Mouse (Mus musculus) splenic B cell, adult 2 months (primary cell): Measurements from ENCODE around the gene Farp1.

Experiments
- DNase-seq: peaks from one replicate; pipeline ENCODE4 v3.0.0-alpha.2; 2011; ENCODE audit warnings: low read depth, low spot score
- H3K27me3 ChIP-seq: 2 replicates; pipeline ENCODE4 v1.6.1; 2012; ENCODE audit warnings: mild to moderate bottlenecking, low read length, moderate library complexity, mixed read lengths; ENCODE audit not compliant: control insufficient read depth, poor library complexity, insufficient read depth, severe bottlenecking
- H3K36me3 ChIP-seq: 2 replicates; pipeline ENCODE4 v1.6.1; 2012; ENCODE audit warnings: mild to moderate bottlenecking, low read length, moderate library complexity, mixed read lengths; ENCODE audit not compliant: control insufficient read depth, poor library complexity, insufficient read depth, severe bottlenecking

Gene Farp1

DNA sequence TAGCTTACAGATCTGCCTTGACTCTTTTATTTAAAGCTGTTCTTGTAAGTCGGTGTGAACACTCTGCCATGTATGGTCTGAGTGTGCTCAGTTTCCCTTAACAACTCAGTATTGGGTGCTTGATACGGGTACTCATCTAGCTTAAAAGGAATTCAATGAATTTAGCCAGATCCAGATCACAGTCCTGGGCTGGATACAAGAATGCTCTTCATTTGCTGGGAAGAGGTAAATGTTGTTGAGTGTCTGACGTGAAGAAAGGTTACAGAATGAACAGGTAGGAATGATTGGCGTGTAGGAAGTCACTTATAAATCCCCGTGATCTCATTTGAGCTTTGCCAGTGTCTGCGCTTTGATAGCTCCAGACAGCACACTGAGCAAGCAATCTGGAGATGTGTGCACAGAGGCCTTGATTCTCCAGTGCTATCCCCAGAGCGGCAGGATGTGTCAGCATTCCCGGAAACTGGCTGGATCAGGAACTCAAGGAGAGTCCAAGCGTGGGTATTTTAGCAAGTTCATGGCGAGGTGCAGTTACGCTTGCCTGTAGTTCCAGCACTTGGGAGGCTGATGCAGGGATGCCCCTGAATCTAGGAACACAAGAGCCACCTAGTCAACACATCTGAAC, 179.7 kb downstream of the Farp1 start:
- no peak for DNase-seq
- Histone ChIP-seq H3K36me3 (no peaks in the 10 kb centered on the region), H3K27me3 (no peaks in the 10 kb centered on the region)

DNA sequence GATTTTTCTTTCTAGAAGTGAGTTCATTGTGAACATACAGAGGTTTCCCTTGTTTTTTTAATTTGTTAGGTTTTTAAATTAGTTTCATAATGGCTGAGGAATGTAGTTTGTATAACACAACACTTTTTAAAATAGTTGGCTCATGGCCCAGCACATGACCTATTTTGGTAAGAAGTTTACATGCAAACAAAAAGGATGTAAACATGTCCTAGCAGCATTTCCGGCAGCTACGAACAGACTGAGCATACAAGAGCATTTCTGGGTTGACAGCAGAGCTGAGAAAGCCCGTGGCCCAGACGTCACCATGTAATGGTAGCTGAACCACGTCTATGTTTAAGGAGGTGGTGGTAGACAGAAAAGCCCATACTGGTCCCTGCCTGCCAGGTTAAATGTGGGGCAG, 180.8 kb downstream of the Farp1 start:
- no peaks in the 10 kb centered on the region for H3K27me3 ChIP-seq
- DNase-seq: no peak
- H3K36me3 ChIP-seq: no peaks in the 10 kb centered on the region

DNA sequence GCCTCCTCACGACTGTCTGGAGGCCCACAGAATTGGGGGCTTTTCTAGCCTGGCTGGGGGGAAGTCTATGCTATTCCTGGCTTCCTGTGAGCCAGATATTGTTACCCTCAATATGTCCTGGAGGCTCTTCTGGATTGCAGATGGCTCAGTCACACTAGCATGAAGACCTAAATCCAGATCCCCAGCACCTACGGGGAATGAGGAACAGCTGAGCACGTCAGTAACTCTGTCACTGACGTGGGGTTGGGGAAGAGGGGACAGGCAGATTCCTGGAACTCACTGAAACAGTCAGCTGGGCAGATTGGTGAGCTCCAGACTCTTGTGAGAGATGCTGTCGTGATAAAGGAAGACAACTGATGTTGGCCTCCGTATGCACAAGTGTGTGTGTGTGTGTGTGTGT, 181.7 kb downstream of the Farp1 start:
- DNase-seq: no peak
- H3K27me3 ChIP-seq: no peaks in the 10 kb centered on the region
- H3K36me3 ChIP-seq: no peaks in the 10 kb centered on the region

DNA sequence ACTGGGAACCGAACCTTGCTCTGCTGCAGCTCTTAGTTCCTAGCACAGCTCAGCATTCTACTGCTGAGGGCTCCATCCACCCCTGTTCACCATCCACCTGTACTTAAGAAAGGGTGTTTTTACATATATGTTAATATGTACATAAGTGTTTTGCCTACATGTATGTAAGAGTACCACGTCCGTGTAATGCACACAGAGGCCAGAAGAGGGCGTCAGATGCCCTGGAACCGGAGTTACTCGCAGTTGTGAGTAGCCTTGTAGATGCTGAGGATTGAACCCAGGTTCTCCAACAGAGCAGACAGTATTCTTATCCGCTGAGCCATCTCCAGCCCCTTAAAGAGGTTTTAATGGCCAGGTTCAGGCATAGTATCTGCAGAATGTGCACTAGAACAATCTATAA, 183.6 kb downstream of the Farp1 start:
- DNase-seq: peak; percentile 19

DNA sequence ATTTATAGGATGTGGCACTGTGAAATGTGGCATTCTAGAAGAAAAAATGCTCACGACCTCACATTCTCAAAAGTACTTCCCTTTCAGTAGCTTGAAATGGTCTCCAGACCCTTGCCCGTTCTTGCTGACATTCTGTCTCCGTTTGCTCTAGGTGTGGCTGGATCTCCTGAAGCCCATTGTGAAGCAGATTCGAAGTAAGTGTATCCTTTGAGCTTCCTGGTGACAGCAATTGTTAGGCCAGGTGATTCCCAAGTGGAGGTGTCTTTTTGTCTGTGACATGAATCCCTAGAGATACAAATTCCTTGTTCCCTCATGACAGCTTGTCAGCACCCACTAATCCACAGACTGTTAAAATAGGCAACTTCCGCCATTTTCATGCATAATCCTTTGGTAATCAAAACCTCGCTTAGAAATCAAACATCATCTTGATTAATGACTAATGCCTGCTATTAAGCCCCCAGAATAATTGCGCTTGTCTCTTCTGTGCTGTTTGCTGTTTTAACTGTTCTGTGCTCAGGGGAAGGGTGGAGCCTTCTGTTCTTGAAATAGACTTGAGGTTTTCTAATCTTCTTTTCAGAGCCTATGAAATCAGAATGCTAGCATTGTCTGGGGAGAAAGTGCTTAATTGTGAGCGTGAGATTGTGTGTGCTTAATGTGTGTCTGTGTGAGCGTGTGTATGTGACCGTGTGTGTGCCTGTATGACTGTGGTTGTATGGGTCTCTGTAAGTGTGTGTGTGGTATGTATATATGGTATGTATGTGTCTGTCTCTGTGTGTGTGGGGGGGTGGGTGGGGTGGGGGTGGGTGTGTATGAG, 184.4 kb downstream of the Farp1 start:
- DNase-seq: no peak
- Histone ChIP-seq H3K36me3 (no peaks in the 10 kb centered on the region), H3K27me3 (no peaks in the 10 kb centered on the region)

More for the DNA sequence above, 183.6 kb downstream of the Farp1 start:
- no peaks in the 10 kb centered on the region for H3K36me3 ChIP-seq
- H3K27me3 ChIP-seq: no peaks in the 10 kb centered on the region

DNA sequence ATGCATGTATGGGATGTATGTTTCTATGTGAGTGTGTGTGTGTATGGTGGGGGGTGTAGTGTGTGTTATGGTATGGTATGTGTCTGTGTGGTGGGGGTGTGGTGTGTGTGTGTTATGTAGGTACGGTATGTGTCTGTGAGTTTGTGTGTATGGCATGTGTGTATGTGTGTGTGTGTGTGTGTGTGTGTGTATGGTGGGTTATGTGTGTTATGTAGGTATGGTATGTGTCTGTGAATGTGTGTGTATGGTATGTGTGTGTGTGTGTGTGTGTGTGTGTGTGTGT, 185.0 kb downstream of the Farp1 start:
- H3K27me3 ChIP-seq: no peaks in the 10 kb centered on the region
- no peaks in the 10 kb centered on the region for H3K36me3 ChIP-seq
- DNase-seq: no peak

DNA sequence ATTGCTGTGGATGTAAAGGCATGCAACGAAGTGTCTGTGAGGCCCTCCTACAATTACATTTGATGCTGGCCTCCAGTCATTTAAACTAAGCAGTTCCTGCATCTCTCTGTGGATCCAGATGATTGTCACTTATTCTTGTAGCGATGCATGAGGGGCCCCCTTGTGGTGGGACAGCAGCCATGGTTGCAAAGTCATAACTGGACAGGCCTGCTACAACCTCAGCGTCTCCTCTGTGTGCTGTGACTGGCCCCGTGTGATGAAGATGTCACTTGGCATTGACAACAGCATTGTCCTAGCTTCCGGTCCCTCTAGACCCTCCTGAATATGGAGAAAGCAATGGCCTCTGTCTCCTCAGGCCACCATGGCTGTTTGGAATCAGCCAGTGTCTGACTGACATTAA, 185.7 kb downstream of the Farp1 start:
- peak; percentile 16 for DNase-seq
- H3K27me3 ChIP-seq: no peaks in the 10 kb centered on the region

DNA sequence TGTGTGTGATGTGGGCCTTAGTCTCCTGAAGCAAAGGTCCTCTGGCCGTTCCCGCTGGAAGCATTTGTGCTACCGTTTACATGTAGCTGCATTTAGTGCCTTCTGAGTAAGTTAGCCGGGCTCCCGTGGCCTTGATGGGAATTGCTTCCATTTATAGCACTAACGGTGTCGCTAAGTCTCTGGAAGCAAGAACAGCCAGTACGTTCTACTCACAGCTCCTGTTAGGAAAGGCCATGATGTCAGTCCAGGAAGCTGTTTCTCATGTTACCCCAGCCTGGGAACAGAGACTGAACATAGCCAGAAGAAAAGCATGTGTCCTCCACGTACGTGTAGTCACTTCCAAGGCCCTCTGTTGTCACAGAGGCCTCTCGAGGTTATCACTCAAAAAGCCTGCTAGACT, 190.8 kb downstream of the Farp1 start:
- no peak for DNase-seq
- H3K36me3 ChIP-seq: no peaks in the 10 kb centered on the region
- no peaks in the 10 kb centered on the region for H3K27me3 ChIP-seq

More for the DNA sequence above, 185.7 kb downstream of the Farp1 start:
- H3K36me3 ChIP-seq: no peaks in the 10 kb centered on the region

DNA sequence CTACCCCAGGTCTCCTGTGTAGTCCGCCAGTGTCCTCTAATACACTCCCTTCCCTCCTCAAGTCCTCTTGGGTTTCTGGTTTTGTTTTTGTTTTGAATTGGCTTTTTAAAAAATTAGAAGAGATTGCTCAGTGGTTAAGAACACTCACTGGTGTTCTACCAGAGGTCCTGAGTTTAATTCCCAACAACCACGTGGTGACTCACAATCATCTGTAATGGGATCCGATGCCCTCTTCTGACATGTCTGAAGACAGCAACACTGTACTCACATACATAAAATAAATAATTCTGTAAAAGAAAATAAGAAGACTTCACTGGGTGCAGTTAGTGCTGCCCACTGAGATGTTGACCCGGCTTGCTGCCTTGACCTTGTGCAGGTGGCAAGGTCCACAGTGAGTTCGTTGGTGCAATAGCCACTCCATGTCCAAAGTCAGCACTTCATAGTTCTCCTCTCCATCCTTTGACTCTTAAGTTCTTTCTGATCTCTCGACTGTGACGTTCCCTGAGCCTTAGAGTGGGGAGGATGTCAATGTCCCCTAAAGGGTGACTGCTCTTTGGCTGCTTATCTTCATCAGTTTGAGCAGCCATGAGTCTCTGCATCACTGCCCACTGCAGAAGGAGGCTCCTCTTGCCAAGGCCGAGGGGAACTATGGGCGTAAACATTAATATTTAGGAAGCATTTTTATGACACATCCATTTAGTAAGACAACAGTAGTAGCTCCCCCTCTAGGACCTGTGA, 194.2 kb downstream of the Farp1 start:
- no peaks in the 10 kb centered on the region for H3K27me3 ChIP-seq
- DNase-seq: no peak
- H3K36me3 ChIP-seq: no peaks in the 10 kb centered on the region

DNA sequence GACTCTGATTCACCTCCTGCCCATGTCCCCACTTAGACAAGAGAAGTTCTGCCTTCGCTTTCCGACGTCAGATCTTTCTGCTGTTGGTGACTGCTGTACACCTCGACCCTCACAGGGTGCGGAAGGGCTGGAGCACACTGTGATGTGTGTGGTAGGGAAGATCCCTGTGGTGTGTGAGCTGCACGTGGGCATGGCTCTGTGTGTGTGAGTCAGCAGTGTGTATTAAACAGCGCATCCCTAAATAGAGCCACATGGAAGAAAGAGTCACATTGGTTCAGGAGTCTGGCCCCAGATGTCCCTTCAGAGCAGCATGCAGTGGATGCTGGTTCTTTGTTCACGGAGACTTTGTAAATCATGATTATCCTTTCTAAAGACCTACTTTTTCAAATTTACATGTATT, 196.2 kb downstream of the Farp1 start:
- no peaks in the 10 kb centered on the region for H3K27me3 ChIP-seq
- no peaks in the 10 kb centered on the region for H3K36me3 ChIP-seq
- no peak for DNase-seq

DNA sequence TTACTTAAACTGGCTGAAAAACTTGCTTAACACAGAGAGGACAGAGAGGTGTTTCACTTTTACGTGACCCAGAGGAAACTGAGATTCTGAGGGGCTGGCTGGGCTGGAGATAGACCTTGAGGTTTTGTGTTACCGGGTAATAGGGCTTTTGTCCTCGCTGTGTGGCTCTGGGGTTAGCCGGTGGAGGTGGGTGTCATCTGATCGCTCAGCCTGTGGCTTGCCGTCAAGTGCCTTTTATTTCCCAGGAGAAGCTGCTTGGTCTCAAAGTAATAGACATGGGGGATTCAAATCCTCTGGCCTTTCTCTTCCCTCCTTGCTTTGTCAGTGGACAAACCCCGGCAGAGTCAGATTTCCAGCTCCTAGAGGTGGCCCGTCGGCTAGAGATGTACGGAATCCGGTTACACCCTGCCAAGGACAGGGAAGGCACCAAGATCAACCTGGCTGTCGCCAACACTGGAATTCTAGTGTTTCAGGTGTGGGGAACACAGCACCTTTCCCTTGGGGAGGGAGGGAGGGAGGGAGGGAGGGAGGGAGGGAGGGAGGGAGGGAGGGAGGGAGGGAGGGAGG, 199.8 kb downstream of the Farp1 start:
- no peaks in the 10 kb centered on the region for H3K36me3 ChIP-seq
- H3K27me3 ChIP-seq: no peaks in the 10 kb centered on the region; the same call in 1 of the 2 replicates
- DNase-seq: no peak

DNA sequence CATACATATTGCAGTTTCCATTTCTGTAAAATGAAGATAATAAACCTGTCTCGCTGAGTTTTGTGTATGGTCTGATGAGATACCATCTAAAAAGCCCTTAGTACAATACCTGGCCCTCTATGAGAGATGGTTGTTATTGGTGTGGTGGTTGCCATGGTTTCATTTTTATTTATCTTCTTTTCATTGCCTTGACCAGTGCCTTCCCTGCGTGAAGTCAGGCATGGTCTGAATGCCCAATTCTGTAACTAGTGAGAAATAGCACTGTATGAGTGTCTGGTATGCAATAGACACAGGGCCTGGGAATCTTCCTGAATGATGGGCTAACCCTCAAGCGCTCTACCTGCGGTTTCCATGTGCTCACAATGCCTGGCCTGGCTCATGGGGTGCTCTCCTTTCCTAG, 201.7 kb downstream of the Farp1 start:
- no peaks in the 10 kb centered on the region for H3K36me3 ChIP-seq
- H3K27me3 ChIP-seq: no peaks in the 10 kb centered on the region; the same call in 1 of the 2 replicates
- no peak for DNase-seq

DNA sequence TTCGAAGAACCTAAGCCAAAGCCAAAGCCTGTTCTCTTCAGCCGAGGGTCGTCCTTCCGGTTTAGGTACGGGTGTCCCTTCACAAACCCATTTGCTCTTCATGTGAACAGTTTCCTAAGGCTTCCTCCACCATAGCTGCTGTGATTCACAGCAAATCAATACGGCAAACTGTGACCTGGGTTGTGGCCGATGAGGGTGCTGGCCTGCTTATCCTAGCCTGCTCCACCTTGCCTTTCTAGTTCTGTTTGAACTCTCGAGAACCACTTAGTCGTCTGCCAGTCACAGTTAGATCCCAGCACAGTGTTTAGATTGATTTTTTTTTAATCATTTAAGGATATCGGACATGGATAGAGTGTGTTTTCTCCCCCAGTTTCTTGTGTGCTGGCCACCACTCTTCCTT, 203.7 kb downstream of the Farp1 start:
- no peaks in the 10 kb centered on the region for H3K36me3 ChIP-seq
- no peak for DNase-seq

DNA sequence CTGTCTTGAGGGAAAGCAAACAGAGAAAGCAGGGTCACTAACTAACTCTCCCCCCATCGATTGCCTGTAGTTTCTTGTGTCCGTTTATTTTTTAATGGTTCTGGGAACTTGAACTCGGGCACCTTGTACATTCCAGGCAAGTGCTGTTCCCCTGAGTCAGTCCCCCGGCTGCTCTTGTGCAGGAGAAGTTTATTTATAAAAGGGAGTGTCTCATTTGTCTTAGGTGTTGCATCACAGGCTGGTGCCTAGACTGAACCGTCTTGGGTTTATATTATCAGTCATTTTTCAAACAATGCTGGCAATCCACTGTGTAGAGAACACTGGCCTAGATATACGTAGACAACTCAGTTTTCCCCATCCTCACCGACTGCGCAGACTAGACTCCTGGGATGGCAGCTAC, 204.4 kb downstream of the Farp1 start:
- Histone ChIP-seq H3K27me3 (no peaks in the 10 kb centered on the region; the same call in 1 of the 2 replicates), H3K36me3 (no peaks in the 10 kb centered on the region)
- no peak for DNase-seq

More for the DNA sequence above, 203.7 kb downstream of the Farp1 start:
- H3K27me3 ChIP-seq: no peaks in the 10 kb centered on the region; the same call in 1 of the 2 replicates

DNA sequence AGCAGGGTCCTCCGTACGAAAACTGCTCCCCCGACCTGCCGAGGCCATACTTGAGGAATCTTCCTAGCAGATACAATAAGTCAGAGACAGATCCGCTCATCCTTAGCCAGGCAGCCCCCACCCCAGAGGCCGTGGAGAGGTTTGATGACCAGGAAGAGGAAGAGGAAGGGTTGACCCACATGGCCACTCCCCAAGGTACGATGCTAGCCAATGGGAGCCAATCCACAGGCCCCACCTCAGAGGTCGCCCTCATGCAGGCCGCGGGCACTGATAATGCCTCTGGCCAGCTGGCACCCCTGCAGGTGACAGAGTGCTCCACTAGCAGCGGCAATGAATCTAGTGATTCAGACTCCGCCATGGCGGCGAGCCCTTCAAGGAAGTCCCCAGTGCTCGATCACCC, 209.1 kb downstream of the Farp1 start:
- Histone ChIP-seq H3K27me3 (no peaks in the 10 kb centered on the region), H3K36me3 (no peaks in the 10 kb centered on the region)
- no peak for DNase-seq
